Mouse (Mus musculus) hindbrain, postnatal 0 days (tissue): ENCODE measurements around the gene Cdh18. TPM values are rescaled to one million over a fixed set of nuclear protein-coding genes. Genes with fewer than 3 reads are reported as not detected.
"Not testable (repeated sequence)": the region's sequence is repeated elsewhere in the genome, so short reads cannot be mapped to it uniquely, and the experiment has no call there.

Experiments
- ATAC-seq: fragments of 200-750 bp; cut with Nextera tagmentation; 2 replicates; pipeline ENCODE4 v1.8.0; 2017; ENCODE audit warnings: mild to moderate bottlenecking, moderate TSS enrichment, moderate library complexity
- DNase-seq: peaks from one replicate; pipeline ENCODE4 v3.0.0-alpha.2; 2015; ENCODE audit warnings: low spot score
- H3K27ac ChIP-seq: fragments of 300-500 bp; sonication (generic); 2 replicates; pipeline ENCODE4 v1.5.1; 2014; ENCODE audit warnings: mild to moderate bottlenecking
- H3K27me3 ChIP-seq: fragments of 300-500 bp; sonication (generic); 2 replicates; pipeline ENCODE4 v1.6.1; 2014; ENCODE audit warnings: low read length, mixed read lengths; ENCODE audit not compliant: insufficient read depth
- H3K36me3 ChIP-seq: fragments of 300-500 bp; sonication (generic); 2 replicates; pipeline ENCODE4 v1.6.1; 2014; ENCODE audit warnings: low read length, mixed read lengths; ENCODE audit not compliant: insufficient read depth
- H3K4me1 ChIP-seq: fragments of 300-500 bp; sonication (generic); 2 replicates; pipeline ENCODE4 v1.6.1; 2014; ENCODE audit warnings: antibody characterized with exemption, low read length, mixed read lengths; ENCODE audit not compliant: insufficient read depth
- H3K4me2 ChIP-seq: fragments of 300-500 bp; sonication (generic); 2 replicates; pipeline ENCODE4 v1.6.1; 2014; ENCODE audit warnings: low read depth, mild to moderate bottlenecking, low read length, moderate library complexity, mixed read lengths
- H3K4me3 ChIP-seq: fragments of 300-500 bp; sonication (generic); 2 replicates; pipeline ENCODE4 v1.5.1; 2014; ENCODE audit warnings: low read length
- H3K9ac ChIP-seq: fragments of 300-500 bp; sonication (generic); replicated peaks from 2 replicates; pipeline ENCODE4 v1.6.1; 2014; ENCODE audit warnings: mild to moderate bottlenecking, low read length, moderate library complexity, mixed read lengths
- H3K9me3 ChIP-seq: fragments of 300-500 bp; sonication (generic); 2 replicates; pipeline ENCODE4 v1.6.1; 2016; ENCODE audit warnings: low read length, mixed read lengths
- CTCF ChIP-seq: IDR thresholded peaks from 2 replicates; pipeline ENCODE4 v1.5.1; 2016; ENCODE audit warnings: antibody characterized with exemption, control low read depth, low read depth
- WGBS: fragments of 180-500 bp; shearing (Covaris S2); extraction: QIAGEN DNeasy Blood & Tissue Kit; methylation state at CpG from one replicate; pipeline ENCODE4 v1.1.7; 2014; 5-methylcytosine and 5-hydroxymethylcytosine counted together
- polyA plus RNA-seq: library from polyadenylated mRNA; unstranded; fragments of >200 nt; fragmentation: Nextera tagmentation; extraction: Ambion mirVana; gene quantifications from 2 replicates; pipeline ENCODE4 v1.2.1, GENCODE M21; 2015
- total RNA-seq: library from RNA; depleted of rRNA; stranded (reverse); fragments of >200 nt; gene quantifications from 2 replicates; pipeline ENCODE4 v1.2.3, GENCODE M21; 2014

Gene Cdh18
- total and polyA plus RNA-seq, 2 experiments from 2014 or later, result 12.3 to 61.0 TPM

- H3K36me3 ChIP-seq, result no peaks in the 10 kb centered on the region
- WGBS, result 41% methylated on average over 3 of the region's 3 CpGs
- no peaks in the 10 kb centered on the region for H3K4me1 ChIP-seq
- H3K4me2 ChIP-seq, result no peak overlapping the region
- H3K9me3 ChIP-seq, result no peaks in the 10 kb centered on the region
- no peak overlapping the region for H3K4me3 ChIP-seq
- no peaks in the 10 kb centered on the region for H3K27me3 ChIP-seq
- ATAC-seq, result peak; percentile 59; the same call in 1 of the 2 replicates
- no peak overlapping the region for H3K27ac ChIP-seq
- DNase-seq, result peak; percentile 46
- H3K9ac ChIP-seq, result no peak overlapping the region
- TF ChIP-seq CTCF, result no peak
These were observed 168.9 kb downstream of the Cdh18 start for GRCm38 (mm10) chr15:22717681-22718080.

- Histone ChIP-seq H3K4me1 (no peaks in the 10 kb centered on the region), H3K27ac (no peak overlapping the region), H3K9me3 (0 out of 2 replicates have a peak, but pooled peaks cover 4% of the 10 kb centered on the region), H3K4me2 (no peak overlapping the region), H3K4me3 (no peak overlapping the region), H3K36me3 (no peaks in the 10 kb centered on the region), H3K9ac (no peak overlapping the region), H3K27me3 (no peaks in the 10 kb centered on the region)
- 36% methylated on average over 1 of the region's 1 CpGs for WGBS
- DNase-seq, result peak; percentile 42
- 0 out of 2 replicates have a peak, but pooled peaks have one; percentile 45 for ATAC-seq
- TF ChIP-seq CTCF, result no peak
These were observed 177.8 kb downstream of the Cdh18 start for GRCm38 (mm10) chr15:22726574-22726973.

- no peaks in the 10 kb centered on the region for H3K27me3 ChIP-seq
- ATAC-seq, result no peak
- no peak overlapping the region for H3K4me2 ChIP-seq
- DNase-seq, result no peak
- H3K4me1 ChIP-seq, result no peaks in the 10 kb centered on the region
- H3K9me3 ChIP-seq, result no peaks in the 10 kb centered on the region
- no peak for TF ChIP-seq CTCF
- H3K27ac ChIP-seq, result no peak overlapping the region
- H3K9ac ChIP-seq, result no peak overlapping the region
- H3K36me3 ChIP-seq, result no peaks in the 10 kb centered on the region
- no peak overlapping the region for H3K4me3 ChIP-seq
These were observed 184.2 kb downstream of the Cdh18 start for GRCm38 (mm10) chr15:22733039-22733438.

- ATAC-seq (no peak), DNase-seq (no peak)
- Histone ChIP-seq H3K4me3 (no peak overlapping the region), H3K36me3 (no peaks in the 10 kb centered on the region), H3K27ac (no peak overlapping the region), H3K4me1 (no peaks in the 10 kb centered on the region), H3K27me3 (no peaks in the 10 kb centered on the region), H3K9ac (no peak overlapping the region), H3K9me3 (no peaks in the 10 kb centered on the region), H3K4me2 (no peak overlapping the region)
- TF ChIP-seq CTCF, result no peak
- 69% methylated on average over 3 of the region's 3 CpGs for WGBS
These were observed 187.3 kb downstream of the Cdh18 start for GRCm38 (mm10) chr15:22736165-22736564.

- H3K9me3 ChIP-seq, DNase-seq, H3K4me1 ChIP-seq, H3K27me3 ChIP-seq, H3K27ac ChIP-seq, H3K36me3 ChIP-seq, H3K9ac ChIP-seq, H3K4me3 ChIP-seq, H3K4me2 ChIP-seq, ATAC-seq: not testable (repeated sequence)
These were observed 212.4 kb downstream of the Cdh18 start for GRCm38 (mm10) chr15:22761257-22761656.

- not testable (repeated sequence) for H3K27ac ChIP-seq, H3K4me3 ChIP-seq, DNase-seq, ATAC-seq, H3K36me3 ChIP-seq, H3K27me3 ChIP-seq, H3K9ac ChIP-seq, H3K9me3 ChIP-seq, H3K4me1 ChIP-seq, H3K4me2 ChIP-seq
- WGBS, result 89% methylated on average over 3 of the region's 3 CpGs
These were observed 217.8 kb downstream of the Cdh18 start for GRCm38 (mm10) chr15:22766591-22766990.

GRCm38 (mm10) chr15:22776346-22776745 lies 227.5 kb downstream of the Cdh18 start:
- WGBS, result 90% methylated on average over 4 of the region's 4 CpGs
- H3K36me3 ChIP-seq, result no peaks in the 10 kb centered on the region
- no peak for TF ChIP-seq CTCF
- no peak overlapping the region for H3K4me3 ChIP-seq
- H3K4me2 ChIP-seq, result no peak overlapping the region
- no peak overlapping the region for H3K27ac ChIP-seq
- H3K9ac ChIP-seq, result no peak overlapping the region
- DNase-seq (no peak), ATAC-seq (no peak)
- no peaks in the 10 kb centered on the region for H3K27me3 ChIP-seq
- H3K4me1 ChIP-seq, result no peaks in the 10 kb centered on the region
- no peaks in the 10 kb centered on the region for H3K9me3 ChIP-seq
